In the genomic region with DNA sequence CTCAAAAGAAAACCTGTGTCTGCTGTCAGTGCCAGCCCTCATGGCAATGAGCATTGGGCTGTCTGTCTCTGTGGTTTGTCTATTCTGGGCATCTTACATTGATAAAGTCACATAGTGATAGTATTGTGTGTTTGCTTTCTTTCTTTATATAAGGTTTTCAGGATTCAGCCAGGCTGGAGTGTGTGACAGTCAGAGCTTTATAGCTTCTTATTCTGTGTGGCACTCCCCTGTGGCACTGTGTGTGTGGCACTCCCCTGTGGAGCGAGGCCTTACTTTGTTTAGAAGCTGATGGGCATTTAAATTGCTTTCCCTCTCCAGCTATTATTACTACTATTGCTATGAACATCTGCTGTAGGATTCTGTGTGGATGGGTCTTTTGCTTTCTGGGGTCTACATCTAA, we compare ENCODE assay signal across 23 mouse cellular contexts. TPM values are rescaled to one million over a fixed set of nuclear protein-coding genes. Genes with fewer than 3 reads are reported as not detected.
DNase-seq lines count a peak whose midpoint lies in the region; ATAC-seq and TF ChIP-seq lines count a peak whose summit lies in the region.
"Had no signal": no experiment of that assay in that cellular context is flagged by ENCODE, and none has a peak within 500 bp of the region (broad histone marks: within the 10 kb centered on the region; RNA-seq: fewer than 3 reads in every experiment).

No protein-coding gene starts in this region.

- peaks cover 9% of the 10 kb centered on the region; the same call in 1 of the 2 replicates for H3K4me1 ChIP-seq in forebrain, embryonic 16.5 days (replicated peaks; ENCODE audit: control insufficient read depth, insufficient read depth, low read length)
- H3K4me1 ChIP-seq in forebrain, embryonic 10.5 days = no peaks in the 10 kb centered on the region
- no peaks in the 10 kb centered on the region for H3K4me1 ChIP-seq in hindbrain, embryonic 15.5 days (replicated peaks)
- no peaks in the 10 kb centered on the region for H3K4me1 ChIP-seq in hindbrain, embryonic 12.5 days
- H3K4me1 ChIP-seq in hindbrain, postnatal 0 days (ENCODE audit: insufficient read depth, low read length) = no peaks in the 10 kb centered on the region
- H3K4me1 ChIP-seq in neural tube, embryonic 14.5 days (ENCODE audit: control insufficient read depth, insufficient read depth, low read length) = 0 out of 2 replicates have a peak, but pooled peaks cover 3% of the 10 kb centered on the region
- H3K4me1 ChIP-seq: embryonic facial prominence, embryonic 15.5 days; heart, embryonic 10.5 days had no signal

- 48% methylated on average over 1 of the region's 1 CpGs for WGBS in forebrain, embryonic 16.5 days
- 78% methylated on average over 1 of the region's 1 CpGs for WGBS in forebrain, embryonic 10.5 days
- 46% methylated on average over 1 of the region's 1 CpGs for WGBS in hindbrain, embryonic 15.5 days
- WGBS in hindbrain, embryonic 12.5 days = 86% methylated on average over 1 of the region's 1 CpGs
- WGBS in hindbrain, postnatal 0 days = 65% methylated on average over 1 of the region's 1 CpGs
- WGBS in neural tube, embryonic 14.5 days = 30% methylated on average over 1 of the region's 1 CpGs

- no peak for TF ChIP-seq CTCF in hindbrain, postnatal 0 days (IDR thresholded peaks at IDR 0.05; ENCODE audit: low read depth)

- no peaks in the 10 kb centered on the region for H3K27me3 ChIP-seq in forebrain, embryonic 16.5 days (replicated peaks; ENCODE audit: control insufficient read depth, insufficient read depth, low read length)
- no peaks in the 10 kb centered on the region for H3K27me3 ChIP-seq in forebrain, embryonic 10.5 days (ENCODE audit: poor library complexity, severe bottlenecking)
- H3K27me3 ChIP-seq in hindbrain, embryonic 15.5 days = no peaks in the 10 kb centered on the region
- H3K27me3 ChIP-seq in hindbrain, embryonic 12.5 days = 0 out of 2 replicates have a peak, but pooled peaks cover 3% of the 10 kb centered on the region
- no peaks in the 10 kb centered on the region for H3K27me3 ChIP-seq in hindbrain, postnatal 0 days (ENCODE audit: insufficient read depth, low read length)
- no peaks in the 10 kb centered on the region for H3K27me3 ChIP-seq in neural tube, embryonic 14.5 days (ENCODE audit: control insufficient read depth, insufficient read depth, low read length)
- H3K27me3 ChIP-seq: embryonic facial prominence, embryonic 15.5 days had no signal

- no peaks in the 10 kb centered on the region for H3K36me3 ChIP-seq in forebrain, embryonic 16.5 days (ENCODE audit: control insufficient read depth, insufficient read depth)
- H3K36me3 ChIP-seq in forebrain, embryonic 10.5 days (replicated peaks) = no peaks in the 10 kb centered on the region
- no peaks in the 10 kb centered on the region for H3K36me3 ChIP-seq in hindbrain, embryonic 15.5 days
- H3K36me3 ChIP-seq in hindbrain, embryonic 12.5 days = no peaks in the 10 kb centered on the region
- no peaks in the 10 kb centered on the region for H3K36me3 ChIP-seq in hindbrain, postnatal 0 days (ENCODE audit: insufficient read depth, low read length)
- no peaks in the 10 kb centered on the region for H3K36me3 ChIP-seq in neural tube, embryonic 14.5 days (ENCODE audit: control insufficient read depth, insufficient read depth, low read length)
- H3K36me3 ChIP-seq: embryonic facial prominence, embryonic 15.5 days; heart, embryonic 10.5 days had no signal

- peak overlapping the region; percentile 73 for H3K27ac ChIP-seq in forebrain, embryonic 16.5 days (ENCODE audit: low read length)
- no peak overlapping the region for H3K27ac ChIP-seq in forebrain, embryonic 10.5 days
- H3K27ac ChIP-seq in hindbrain, embryonic 15.5 days (replicated peaks) = no peak overlapping the region
- H3K27ac ChIP-seq in hindbrain, embryonic 12.5 days = no peak overlapping the region
- no peak overlapping the region for H3K27ac ChIP-seq in hindbrain, postnatal 0 days
- H3K27ac ChIP-seq in neural tube, embryonic 14.5 days (ENCODE audit: low read depth, low read length) = peak overlapping the region; percentile 62
- H3K27ac ChIP-seq: embryonic facial prominence, embryonic 15.5 days; gastrocnemius, adult 2 months; heart, embryonic 10.5 days had no signal

- no peak overlapping the region for H3K9ac ChIP-seq in forebrain, embryonic 16.5 days (replicated peaks; ENCODE audit: low read depth, low read length)
- no peak overlapping the region for H3K9ac ChIP-seq in hindbrain, embryonic 15.5 days
- H3K9ac ChIP-seq in hindbrain, embryonic 12.5 days = no peak overlapping the region
- no peak overlapping the region for H3K9ac ChIP-seq in hindbrain, postnatal 0 days (replicated peaks; ENCODE audit: low read length)
- no peak overlapping the region for H3K9ac ChIP-seq in neural tube, embryonic 14.5 days (replicated peaks; ENCODE audit: low read depth, low read length)
- H3K9ac ChIP-seq: embryonic facial prominence, embryonic 15.5 days had no signal

- ATAC-seq in forebrain, embryonic 16.5 days = peak; percentile 56
- ATAC-seq in hindbrain, embryonic 15.5 days (ENCODE audit: low FRiP score, low read depth) = 0 out of 2 replicates have a peak, but pooled peaks have one; percentile 38
- ATAC-seq in hindbrain, embryonic 12.5 days (ENCODE audit: low FRiP score) = no peak
- ATAC-seq in hindbrain, postnatal 0 days = no peak
- ATAC-seq in neural tube, embryonic 14.5 days (ENCODE audit: low read depth) = peak; percentile 66
- ATAC-seq: inflammation-experienced regulatory T-cells, adult 6 months; intestine, postnatal 0 days had no signal

- DNase-seq in forebrain, embryonic 10.5 days (ENCODE audit: extremely low spot score, low spot score) = no peak
- DNase-seq in hindbrain, postnatal 0 days (ENCODE audit: low spot score) = peak; percentile 12
- no peak for DNase-seq in lung, postnatal 25 days (ENCODE audit: low spot score)
- DNase-seq: adrenal gland, adult 2 months; adrenal gland, postnatal 25 days; cerebellum, adult 2 months; cerebellum, postnatal 14 days; gastrocnemius, adult 2 months; gastrocnemius, postnatal 25 days; heart, postnatal 10 days; heart, postnatal 4 days; kidney, adult 8-10 months had no signal

- H3K4me2 ChIP-seq in forebrain, embryonic 16.5 days (ENCODE audit: low read length) = no peak overlapping the region
- H3K4me2 ChIP-seq in hindbrain, embryonic 15.5 days = no peak overlapping the region
- H3K4me2 ChIP-seq in hindbrain, embryonic 12.5 days (replicated peaks) = no peak overlapping the region
- H3K4me2 ChIP-seq in hindbrain, postnatal 0 days (ENCODE audit: low read depth, low read length) = no peak overlapping the region
- H3K4me2 ChIP-seq in neural tube, embryonic 14.5 days (ENCODE audit: low read depth, low read length) = no peak overlapping the region
- H3K4me2 ChIP-seq: embryonic facial prominence, embryonic 15.5 days had no signal

- no peaks in the 10 kb centered on the region for H3K9me3 ChIP-seq in forebrain, embryonic 16.5 days (ENCODE audit: control insufficient read depth, low read length)
- H3K9me3 ChIP-seq in forebrain, embryonic 10.5 days = no peaks in the 10 kb centered on the region
- H3K9me3 ChIP-seq in hindbrain, embryonic 15.5 days = no peaks in the 10 kb centered on the region
- no peaks in the 10 kb centered on the region for H3K9me3 ChIP-seq in hindbrain, embryonic 12.5 days (replicated peaks)
- H3K9me3 ChIP-seq in hindbrain, postnatal 0 days (ENCODE audit: low read length) = no peaks in the 10 kb centered on the region
- H3K9me3 ChIP-seq in neural tube, embryonic 14.5 days (ENCODE audit: control insufficient read depth, low read length) = no peaks in the 10 kb centered on the region
- H3K9me3 ChIP-seq: embryonic facial prominence, embryonic 15.5 days; heart, embryonic 10.5 days had no signal

- no peak overlapping the region for H3K4me3 ChIP-seq in forebrain, embryonic 16.5 days (replicated peaks; ENCODE audit: low read length)
- H3K4me3 ChIP-seq in forebrain, embryonic 10.5 days = no peak overlapping the region
- H3K4me3 ChIP-seq in hindbrain, embryonic 15.5 days = no peak overlapping the region
- H3K4me3 ChIP-seq in hindbrain, embryonic 12.5 days = no peak overlapping the region
- H3K4me3 ChIP-seq in hindbrain, postnatal 0 days (ENCODE audit: low read length) = no peak overlapping the region
- H3K4me3 ChIP-seq in neural tube, embryonic 14.5 days (ENCODE audit: low read depth, low read length) = no peak overlapping the region
- H3K4me3 ChIP-seq: embryonic facial prominence, embryonic 15.5 days; erythroblast, embryonic 14.5 days; gastrocnemius, adult 2 months; heart, embryonic 10.5 days had no signal

RNA-seq across cellular contexts. Expression of gene Slc1a1, which starts 30.7 kb away (rescaled TPM):
- polyA plus RNA-seq in forebrain, embryonic 16.5 days (2015; fragmentation: Nextera tagmentation; extraction: Ambion mirVana) = 37.5 and 44.7 TPM in 2 replicates
- 0.52 and 0.65 TPM in 2 replicates for polyA plus RNA-seq in forebrain, embryonic 10.5 days (2016; fragmentation: Nextera tagmentation; extraction: Ambion mirVana)
- 37.8 and 44.5 TPM in 2 replicates for polyA plus RNA-seq in hindbrain, embryonic 15.5 days (2015; fragmentation: Nextera tagmentation; extraction: Ambion mirVana)
- polyA plus RNA-seq in hindbrain, embryonic 12.5 days (2016; fragmentation: Nextera tagmentation; extraction: Ambion mirVana) = 5.9 and 7.8 TPM in 2 replicates
- 67.3 and 75.1 TPM in 2 replicates for total RNA-seq in hindbrain, postnatal 0 days (2014; rRNA removed)
- polyA plus RNA-seq in hindbrain, postnatal 0 days (2015; fragmentation: Nextera tagmentation; extraction: Ambion mirVana) = 45.7 and 49.0 TPM in 2 replicates
- polyA plus RNA-seq in neural tube, embryonic 14.5 days (2014; fragmentation: Nextera tagmentation; extraction: Ambion mirVana) = 42.2 and 44.0 TPM in 2 replicates
- total RNA-seq: common myeloid progenitor, adult 5-6 weeks; granulocyte monocyte progenitor cell, adult 5-6 weeks had no signal
- polyA plus RNA-seq: erythroblast, embryonic 14.5 days; inflammation-experienced regulatory T-cells, adult 6 months had no signal

Comparison
In these comparisons a context has a peak if more than half of its experiments do, and no peak if none do; other contexts are left out.
1. ATAC-seq: peak in forebrain, embryonic 16.5 days (single experiment), hindbrain, embryonic 15.5 days (single experiment) and neural tube, embryonic 14.5 days (single experiment); none in hindbrain, embryonic 12.5 days (single experiment) and hindbrain, postnatal 0 days (single experiment).
2. H3K27ac ChIP-seq: peak in forebrain, embryonic 16.5 days (single experiment) and neural tube, embryonic 14.5 days (single experiment); none in forebrain, embryonic 10.5 days (single experiment), hindbrain, embryonic 15.5 days (single experiment), hindbrain, embryonic 12.5 days (single experiment) and hindbrain, postnatal 0 days (single experiment).